Mouse (Mus musculus): ENCODE measurements around the gene Afdn. TPM values are rescaled to one million over a fixed set of nuclear protein-coding genes. Genes with fewer than 3 reads are reported as not detected.
"Not testable (repeated sequence)": the region's sequence is repeated elsewhere in the genome, so short reads cannot be mapped to it uniquely, and the experiment has no call there.

Gene Afdn
- polyA plus RNA-seq, 1 experiment from 2014 or later, result 54.6 TPM

DNA sequence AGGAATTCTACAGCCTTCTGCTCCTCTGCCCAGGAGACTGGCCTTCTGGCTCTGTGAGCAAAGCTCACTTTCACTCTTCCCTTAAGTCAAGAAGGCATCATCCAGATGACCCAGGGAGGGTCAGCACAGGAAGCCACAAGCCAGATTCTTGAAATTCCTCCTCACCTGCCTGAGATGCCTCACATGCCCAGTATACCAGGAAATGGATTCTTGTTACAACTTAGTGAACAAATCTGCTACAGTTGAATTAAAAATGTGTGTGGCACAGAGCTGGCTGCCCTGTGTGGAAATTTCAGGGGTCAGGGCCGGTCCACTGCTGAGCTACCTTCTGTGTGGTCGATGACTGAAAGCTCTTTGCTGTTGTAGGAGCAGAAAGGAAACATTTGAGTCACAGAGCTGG is 160.4 kb downstream of the Afdn start:
- WGBS, result 58% methylated on average over 2 of the region's 2 CpGs
- Histone ChIP-seq H3K27me3 (replicated peaks) (no peaks in the 10 kb centered on the region), H3K4me2 (no peak overlapping the region), H3K27ac (replicated peaks) (no peak overlapping the region), H3K9me3 (no peaks in the 10 kb centered on the region), H3K36me3 (no peaks in the 10 kb centered on the region), H3K4me3 (no peak overlapping the region), H3K9ac (no peak overlapping the region), H3K4me1 (peaks cover 15% of the 10 kb centered on the region)
- ATAC-seq (ENCODE audit: extremely low read depth, insufficient number of reproducible peaks, low FRiP score, low TSS enrichment), result no peak

DNA sequence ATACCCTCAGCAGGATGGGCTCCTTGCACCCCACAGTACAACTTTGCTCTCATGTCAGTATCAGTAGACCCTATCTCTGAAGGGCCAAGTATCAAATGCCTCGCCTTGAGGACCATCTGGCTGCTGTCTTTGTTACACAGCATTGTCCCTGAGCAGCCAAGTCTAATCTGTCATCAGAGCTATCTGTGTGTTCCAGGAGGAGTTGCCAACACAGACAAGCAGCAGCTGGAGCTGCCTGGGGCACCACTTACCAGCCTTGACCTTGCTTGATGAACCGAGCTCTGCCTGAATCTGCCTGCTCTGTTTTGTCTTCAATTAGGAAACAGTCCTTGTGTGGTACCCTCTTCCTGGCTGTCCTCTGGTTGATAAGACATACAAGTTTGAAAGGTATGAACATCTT is 163.1 kb downstream of the Afdn start:
- Histone ChIP-seq H3K27ac (replicated peaks) (no peak overlapping the region), H3K9ac (no peak overlapping the region), H3K4me1 (peaks cover 15% of the 10 kb centered on the region), H3K27me3 (replicated peaks) (no peaks in the 10 kb centered on the region), H3K9me3 (no peaks in the 10 kb centered on the region), H3K4me2 (no peak overlapping the region), H3K36me3 (no peaks in the 10 kb centered on the region), H3K4me3 (no peak overlapping the region)
- ATAC-seq (ENCODE audit: extremely low read depth, insufficient number of reproducible peaks, low FRiP score, low TSS enrichment), result no peak
- WGBS, result 43% methylated on average over 2 of the region's 2 CpGs

DNA sequence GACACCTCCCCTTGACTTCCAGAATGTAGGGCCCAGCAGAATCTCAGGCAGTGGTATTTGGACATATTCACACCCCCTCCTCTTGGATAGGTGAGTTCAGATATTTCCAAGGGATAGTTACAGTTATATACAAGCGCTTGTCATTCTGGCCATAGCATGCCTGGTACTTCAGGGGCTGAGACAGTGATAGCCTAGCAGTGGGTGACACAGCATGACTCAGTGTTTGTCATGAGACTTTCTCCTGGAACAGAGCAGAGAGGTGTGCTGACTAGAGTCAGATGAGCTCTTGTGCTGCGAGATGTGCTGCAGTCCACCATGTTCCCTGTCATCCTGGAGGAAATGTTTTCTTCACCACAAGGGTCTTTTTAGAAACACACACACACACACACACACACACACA is 164.2 kb downstream of the Afdn start:
- no peak for ATAC-seq (ENCODE audit: extremely low read depth, insufficient number of reproducible peaks, low FRiP score, low TSS enrichment)
- Histone ChIP-seq H3K27me3 (replicated peaks) (no peaks in the 10 kb centered on the region), H3K4me3 (no peak overlapping the region), H3K27ac (replicated peaks) (no peak overlapping the region), H3K9ac (no peak overlapping the region), H3K36me3 (no peaks in the 10 kb centered on the region), H3K9me3 (no peaks in the 10 kb centered on the region), H3K4me1 (peaks cover 15% of the 10 kb centered on the region), H3K4me2 (no peak overlapping the region)
- WGBS, result 82% methylated on average over 2 of the region's 2 CpGs

DNA sequence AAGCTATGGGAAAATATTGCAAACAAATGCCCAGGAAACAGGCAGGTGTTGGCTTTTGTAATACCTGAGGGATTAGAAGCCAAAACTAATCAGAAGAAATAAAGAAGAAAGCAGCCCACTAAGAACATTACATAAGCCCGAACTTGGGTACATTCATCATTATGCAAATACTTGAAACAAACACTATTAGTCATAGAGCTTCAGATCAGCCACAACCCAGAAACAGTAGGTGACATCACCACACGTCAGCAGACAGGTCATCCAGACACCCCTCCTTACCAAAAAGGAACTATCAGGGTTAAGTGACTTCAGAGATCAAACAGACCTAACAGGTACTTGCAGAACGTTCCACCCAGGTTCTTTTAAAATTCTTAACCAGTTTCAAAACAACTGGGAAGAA is 165.6 kb downstream of the Afdn start:
- ATAC-seq (ENCODE audit: extremely low read depth, insufficient number of reproducible peaks, low FRiP score, low TSS enrichment), result no peak
- H3K4me3 ChIP-seq, result no peak overlapping the region
- H3K27me3 ChIP-seq (replicated peaks), result no peaks in the 10 kb centered on the region
- H3K4me1 ChIP-seq, result peaks cover 8% of the 10 kb centered on the region
- WGBS, result 51% methylated on average over 3 of the region's 3 CpGs
- no peak overlapping the region for H3K4me2 ChIP-seq
- no peaks in the 10 kb centered on the region for H3K36me3 ChIP-seq
- no peaks in the 10 kb centered on the region for H3K9me3 ChIP-seq
- no peak overlapping the region for H3K9ac ChIP-seq
- H3K27ac ChIP-seq (replicated peaks), result no peak overlapping the region

DNA sequence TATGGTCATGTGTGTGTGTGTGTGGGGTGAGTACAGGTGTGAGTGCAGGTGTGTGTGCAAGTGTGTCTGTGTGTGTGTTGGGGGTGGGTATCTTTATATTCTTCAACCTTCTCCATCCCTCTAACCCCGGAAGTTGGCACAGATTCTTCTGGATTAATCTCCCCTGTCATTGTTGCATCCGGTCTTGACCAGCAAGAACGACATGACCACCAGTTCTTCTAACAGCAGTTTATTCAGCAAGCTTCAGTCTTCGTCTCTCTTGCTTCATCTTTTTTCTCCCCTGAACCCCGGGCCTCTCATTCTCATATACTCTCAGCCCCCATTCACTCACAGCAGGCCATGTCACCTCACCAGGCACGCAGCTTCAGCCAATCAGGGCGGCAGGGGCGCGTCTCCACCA is 170.1 kb downstream of the Afdn start:
- ATAC-seq (ENCODE audit: extremely low read depth, insufficient number of reproducible peaks, low FRiP score, low TSS enrichment), result no peak
- no peak overlapping the region for H3K9ac ChIP-seq
- H3K9me3 ChIP-seq, result no peaks in the 10 kb centered on the region
- H3K27ac ChIP-seq (replicated peaks), result no peak overlapping the region
- H3K4me2 ChIP-seq, result no peak overlapping the region
- H3K4me1 ChIP-seq, result no peaks in the 10 kb centered on the region
- H3K36me3 ChIP-seq, result no peaks in the 10 kb centered on the region
- no peak overlapping the region for H3K4me3 ChIP-seq
- WGBS, result 64% methylated on average over 9 of the region's 9 CpGs
- no peaks in the 10 kb centered on the region for H3K27me3 ChIP-seq (replicated peaks)

DNA sequence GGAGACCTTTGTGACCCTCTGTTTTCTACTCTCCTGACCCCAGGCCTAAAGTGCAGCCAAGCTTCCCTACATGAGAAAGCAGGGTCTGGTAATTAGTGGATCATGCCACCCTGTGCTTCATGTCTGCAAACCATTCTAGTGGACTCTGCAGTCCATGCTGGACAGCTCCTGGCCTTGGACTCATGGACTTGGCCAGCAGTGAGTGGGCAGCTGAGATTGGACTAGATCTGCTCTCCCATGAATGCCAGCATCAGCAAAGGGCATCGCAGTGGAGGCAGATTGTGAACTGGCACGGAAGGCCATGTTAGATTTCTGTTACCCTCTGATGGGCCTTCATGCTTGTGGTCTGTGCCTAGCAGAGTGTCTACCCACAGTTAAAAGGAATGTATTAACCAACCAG is 175.0 kb downstream of the Afdn start:
- H3K4me2 ChIP-seq; H3K4me3 ChIP-seq; H3K9me3 ChIP-seq; H3K27me3 ChIP-seq (replicated peaks); H3K9ac ChIP-seq; ATAC-seq (ENCODE audit: extremely low read depth, insufficient number of reproducible peaks, low FRiP score, low TSS enrichment); H3K36me3 ChIP-seq; H3K27ac ChIP-seq (replicated peaks): not testable (repeated sequence)
- H3K4me1 ChIP-seq, result peaks cover 23% of the 10 kb centered on the region
- 82% methylated on average over 2 of the region's 2 CpGs for WGBS

DNA sequence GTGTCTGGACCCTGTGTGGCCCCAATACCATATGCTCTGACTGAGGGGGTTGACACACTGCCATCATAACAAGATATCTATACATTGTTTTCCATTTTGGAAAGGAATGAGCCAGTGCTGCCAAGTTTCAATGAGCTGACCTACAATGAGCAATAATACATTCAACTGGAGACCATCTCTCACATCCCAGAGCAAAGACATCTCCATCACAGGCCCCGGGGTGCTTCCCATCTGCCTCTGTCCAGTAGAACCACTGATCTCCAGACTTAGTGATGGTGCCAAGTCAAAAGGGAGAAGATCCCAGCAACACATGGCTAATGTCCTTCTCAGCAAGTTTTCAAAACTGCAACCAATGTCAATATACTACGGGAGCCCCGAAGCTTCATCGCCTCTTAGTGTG is 177.4 kb downstream of the Afdn start:
- Histone ChIP-seq H3K27ac (replicated peaks) (peak overlapping the region; percentile 82), H3K4me3 (no peak overlapping the region), H3K4me2 (no peak overlapping the region), H3K4me1 (peaks cover 23% of the 10 kb centered on the region), H3K9ac (no peak overlapping the region), H3K9me3 (no peaks in the 10 kb centered on the region), H3K36me3 (no peaks in the 10 kb centered on the region), H3K27me3 (replicated peaks) (no peaks in the 10 kb centered on the region)
- WGBS, result 79% methylated on average over 4 of the region's 4 CpGs
- no peak for ATAC-seq (ENCODE audit: extremely low read depth, insufficient number of reproducible peaks, low FRiP score, low TSS enrichment)

DNA sequence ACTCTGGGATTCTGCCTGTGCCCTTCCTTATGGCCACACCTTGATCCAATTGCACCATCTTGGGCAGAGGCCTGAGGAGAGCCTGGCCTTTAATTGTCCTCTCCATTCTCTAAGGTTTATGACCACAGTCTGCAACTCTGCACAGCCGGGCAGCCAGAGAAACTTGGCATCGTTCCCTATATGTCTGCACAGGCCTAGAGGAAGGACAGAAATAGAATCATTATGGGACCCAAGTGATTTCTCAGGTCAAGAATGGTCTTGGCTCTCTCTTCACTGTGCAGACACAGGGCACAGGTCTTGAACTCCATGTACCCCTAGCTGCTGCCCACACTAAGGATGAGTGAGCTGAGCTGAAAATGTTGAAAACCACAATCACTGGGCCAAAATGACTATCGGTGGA is 178.3 kb downstream of the Afdn start:
- H3K4me1 ChIP-seq, result peaks cover 23% of the 10 kb centered on the region
- H3K4me3 ChIP-seq, result no peak overlapping the region
- H3K9me3 ChIP-seq, result no peaks in the 10 kb centered on the region
- H3K27me3 ChIP-seq (replicated peaks), result no peaks in the 10 kb centered on the region
- H3K9ac ChIP-seq, result no peak overlapping the region
- H3K36me3 ChIP-seq, result no peaks in the 10 kb centered on the region
- peak overlapping the region; percentile 82 for H3K27ac ChIP-seq (replicated peaks)
- 36% methylated on average over 3 of the region's 3 CpGs for WGBS
- no peak overlapping the region for H3K4me2 ChIP-seq
- no peak for ATAC-seq (ENCODE audit: extremely low read depth, insufficient number of reproducible peaks, low FRiP score, low TSS enrichment)

DNA sequence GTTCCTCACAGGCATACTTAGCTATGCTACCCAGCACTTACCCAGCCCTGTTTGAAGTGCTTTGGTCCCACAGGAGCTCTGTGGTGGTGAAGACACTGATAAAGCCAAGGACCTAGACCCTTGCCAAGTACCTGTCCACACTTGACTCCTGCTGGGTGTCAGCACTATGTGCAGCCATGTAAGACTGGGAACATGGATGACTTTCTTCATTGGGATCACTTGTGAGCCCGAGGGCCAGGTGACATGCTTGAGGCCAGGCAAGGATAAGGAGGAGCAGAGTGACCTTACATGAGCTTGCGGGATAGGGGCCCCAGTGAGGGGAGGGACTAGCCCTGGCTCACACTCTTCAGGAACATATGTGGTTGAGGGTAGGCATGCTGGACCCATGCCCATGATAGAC is 178.9 kb downstream of the Afdn start:
- H3K36me3 ChIP-seq; H3K4me2 ChIP-seq; ATAC-seq (ENCODE audit: extremely low read depth, insufficient number of reproducible peaks, low FRiP score, low TSS enrichment); H3K27me3 ChIP-seq (replicated peaks); H3K4me3 ChIP-seq; H3K9me3 ChIP-seq; H3K9ac ChIP-seq: not testable (repeated sequence)
- H3K4me1 ChIP-seq, result peaks cover 23% of the 10 kb centered on the region
- 39% methylated on average over 2 of the region's 2 CpGs for WGBS
- peak overlapping the region; percentile 82 for H3K27ac ChIP-seq (replicated peaks)

DNA sequence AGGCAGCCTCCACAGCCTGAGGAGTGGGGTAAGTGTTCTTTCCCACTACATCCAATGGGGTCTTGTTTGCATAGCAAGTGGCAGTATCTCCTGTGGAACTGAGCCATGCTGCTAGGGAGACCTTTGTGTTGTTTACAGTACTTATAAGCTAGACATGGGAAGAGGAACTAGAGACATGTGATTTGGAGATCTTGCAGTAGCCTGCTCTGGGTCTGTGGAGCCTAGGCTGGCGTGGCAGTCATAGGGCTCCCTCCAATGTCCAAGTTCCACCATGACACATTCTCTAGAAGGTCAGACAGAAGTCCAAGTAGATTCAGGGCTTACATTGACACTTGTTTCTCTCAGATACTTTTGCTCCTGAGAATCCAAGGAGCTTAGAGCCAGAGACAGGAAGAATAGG is 180.1 kb downstream of the Afdn start:
- H3K27me3 ChIP-seq (replicated peaks), result no peaks in the 10 kb centered on the region
- no peaks in the 10 kb centered on the region for H3K9me3 ChIP-seq
- no peak overlapping the region for H3K4me3 ChIP-seq
- H3K4me1 ChIP-seq, result peaks cover 23% of the 10 kb centered on the region
- no peak overlapping the region for H3K27ac ChIP-seq (replicated peaks)
- no peak for ATAC-seq (ENCODE audit: extremely low read depth, insufficient number of reproducible peaks, low FRiP score, low TSS enrichment)
- no peak overlapping the region for H3K4me2 ChIP-seq
- WGBS, result 81% methylated on average over 1 of the region's 1 CpGs
- H3K9ac ChIP-seq, result no peak overlapping the region
- no peaks in the 10 kb centered on the region for H3K36me3 ChIP-seq

DNA sequence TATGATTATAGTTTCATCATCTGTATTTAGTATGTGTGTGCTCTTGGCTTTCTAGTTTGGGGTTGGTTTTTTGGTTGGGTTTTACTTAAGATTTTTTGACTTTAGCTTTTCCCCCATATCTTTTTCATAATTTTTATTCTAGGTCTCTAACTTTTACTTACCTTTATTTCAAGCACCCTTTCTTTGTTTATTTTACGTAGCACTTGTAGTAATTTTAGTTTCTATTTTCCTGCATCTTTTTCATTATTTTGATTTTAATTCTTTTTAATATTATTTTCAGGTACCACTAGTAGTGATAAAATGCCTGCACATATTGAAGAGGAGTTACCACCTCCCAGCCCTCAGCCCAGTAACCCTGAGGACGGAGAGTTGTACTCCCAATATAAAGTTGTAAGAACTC is 187.7 kb downstream of the Afdn start, which contains the start of gene Gm7168:
Gm7168 (plus strand) TSS at position 301 of the 400 bp plus-strand sequence.
- not testable (repeated sequence) for H3K4me1 ChIP-seq; H3K36me3 ChIP-seq; H3K4me3 ChIP-seq; ATAC-seq (ENCODE audit: extremely low read depth, insufficient number of reproducible peaks, low FRiP score, low TSS enrichment); H3K4me2 ChIP-seq; H3K9me3 ChIP-seq; H3K27ac ChIP-seq (replicated peaks); H3K27me3 ChIP-seq (replicated peaks); H3K9ac ChIP-seq
- 70% methylated on average over 1 of the region's 2 CpGs for WGBS

DNA sequence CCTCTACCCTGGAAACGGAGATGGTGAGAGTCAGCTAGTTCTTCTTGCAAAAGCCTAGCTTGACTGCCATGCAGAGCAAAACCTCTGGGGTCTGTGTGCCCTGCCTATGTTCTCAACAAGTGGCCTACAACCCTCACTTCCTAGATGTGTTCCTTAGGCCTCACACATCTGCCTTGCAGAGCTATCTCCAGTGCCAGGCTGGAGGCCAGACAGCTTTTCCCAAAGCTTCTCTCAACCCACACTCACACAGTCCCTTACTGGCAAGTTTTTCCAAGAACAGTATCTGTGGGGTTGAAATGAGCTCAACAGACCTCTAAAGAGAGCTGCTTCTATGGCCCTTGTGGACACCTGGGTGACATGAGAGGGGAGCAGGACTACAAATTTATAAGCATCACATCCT is 191.2 kb downstream of the Afdn start:
- ATAC-seq (ENCODE audit: extremely low read depth, insufficient number of reproducible peaks, low FRiP score, low TSS enrichment); H3K9ac ChIP-seq; H3K27ac ChIP-seq (replicated peaks); H3K4me2 ChIP-seq; H3K4me1 ChIP-seq; H3K27me3 ChIP-seq (replicated peaks); H3K36me3 ChIP-seq; H3K4me3 ChIP-seq; H3K9me3 ChIP-seq: not testable (repeated sequence)
- WGBS, result 79% methylated on average over 1 of the region's 1 CpGs

Data from heart, embryonic 13.5 days (tissue).